Mouse (Mus musculus): Measurements from ENCODE around the gene Mrps10.

- TF ChIP-seq CTCF (IDR thresholded peaks at IDR 0.05; ENCODE audit: low read depth, low read length), result no peak
- TF ChIP-seq GATA1 (IDR thresholded peaks at IDR 0.05; ENCODE audit: borderline replicate concordance, low read length), result no peak
- TF ChIP-seq GATA2 (IDR thresholded peaks at IDR 0.05; ENCODE audit: borderline replicate concordance, low read depth, low read length), result no peak
Observed at GRCm38 (mm10) chr17:47381917-47382316, 13.2 kb downstream of the Mrps10 start.
